Mouse (Mus musculus) embryonic facial prominence, embryonic 10.5 days (tissue): ENCODE measurements at regions not wholly inside any gene's neighbourhood (a gene's known extent, or its start where the extent isn't known, plus 50 kb on each side); places are given as distances from the start of the nearest gene placed in this dataset.

Experiments used
- DNase-seq: peaks from one replicate; pipeline ENCODE4 v3.0.0-alpha.2; 2017; ENCODE audit warnings: low spot score
- H3K27ac ChIP-seq: fragments of 300-500 bp; sonication (generic); replicated peaks from 2 replicates; pipeline ENCODE4 v1.5.1; 2016; ENCODE audit warnings: mild to moderate bottlenecking
- H3K27me3 ChIP-seq: fragments of 300-500 bp; sonication (generic); replicated peaks from 2 replicates; pipeline ENCODE4 v1.6.1; 2016; ENCODE audit warnings: low read depth, mild to moderate bottlenecking; ENCODE audit not compliant: poor library complexity, severe bottlenecking
- H3K36me3 ChIP-seq: fragments of 300-500 bp; sonication (generic); replicated peaks from 2 replicates; pipeline ENCODE4 v1.6.1; 2016; ENCODE audit warnings: mild to moderate bottlenecking, moderate library complexity
- H3K4me1 ChIP-seq: fragments of 300-500 bp; sonication (generic); 2 replicates; pipeline ENCODE4 v1.6.1; 2016
- H3K4me3 ChIP-seq: fragments of 300-500 bp; sonication (generic); 2 replicates; pipeline ENCODE4 v1.5.1; 2016; ENCODE audit warnings: mild to moderate bottlenecking, moderate library complexity
- H3K9me3 ChIP-seq: fragments of 300-500 bp; sonication (generic); 2 replicates; pipeline ENCODE4 v1.6.1; 2016; ENCODE audit warnings: mild to moderate bottlenecking
- WGBS: fragments of 180-500 bp; shearing (Covaris S2); methylation state at CpG from one replicate; pipeline ENCODE4 v1.1.7; 2016; 5-methylcytosine and 5-hydroxymethylcytosine counted together

- no peaks in the 10 kb centered on the region for H3K4me1 ChIP-seq
- no peak overlapping the region for H3K4me3 ChIP-seq
- no peak overlapping the region for H3K27ac ChIP-seq
- no peaks in the 10 kb centered on the region for H3K36me3 ChIP-seq
- H3K27me3 ChIP-seq, result no peaks in the 10 kb centered on the region
- 90% methylated on average over 4 of the region's 4 CpGs for WGBS
- DNase-seq, result no peak
- no peaks in the 10 kb centered on the region for H3K9me3 ChIP-seq
Observed at GRCm38 (mm10) chr16:85347621-85348020, 174.1 kb upstream of the App start.

DNA sequence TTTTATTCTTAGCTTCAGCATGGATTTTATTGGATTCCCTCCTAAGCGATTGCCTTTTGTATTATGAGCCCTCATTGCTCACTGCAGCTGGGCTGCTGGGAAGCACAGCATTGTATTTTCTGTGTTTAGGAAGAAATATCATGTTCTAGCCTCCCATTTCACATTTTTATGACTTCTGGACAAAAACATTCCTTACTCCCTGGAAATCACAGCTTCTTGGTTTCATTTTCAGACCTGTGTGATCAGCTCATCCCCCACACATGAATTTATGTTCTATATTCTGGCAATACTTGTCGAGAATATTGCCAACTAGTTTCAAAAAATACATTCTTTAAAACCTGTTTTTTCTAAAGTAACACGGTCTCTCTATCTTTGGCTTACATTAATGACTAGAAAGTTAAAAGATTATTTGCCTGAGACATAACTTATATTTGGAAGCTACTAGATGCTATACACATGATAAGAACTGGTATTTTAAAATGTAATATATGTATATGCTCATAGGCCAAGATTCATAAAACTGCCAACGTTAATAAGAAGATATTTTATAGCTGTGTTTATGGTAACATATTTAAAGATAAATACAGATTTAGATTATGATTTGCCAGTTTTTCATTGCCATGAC lies 163.0 kb upstream of the App start:
- Histone ChIP-seq H3K4me3 (no peak overlapping the region), H3K27me3 (no peaks in the 10 kb centered on the region), H3K27ac (no peak overlapping the region), H3K4me1 (no peaks in the 10 kb centered on the region), H3K36me3 (no peaks in the 10 kb centered on the region), H3K9me3 (no peaks in the 10 kb centered on the region)
- no peak for DNase-seq
- WGBS, result 90% methylated on average over 4 of the region's 4 CpGs

GRCm38 (mm10) chr16:85333543-85333942 lies 160.0 kb upstream of the App start:
- Histone ChIP-seq H3K27me3 (no peaks in the 10 kb centered on the region), H3K4me3 (no peak overlapping the region), H3K4me1 (no peaks in the 10 kb centered on the region), H3K9me3 (no peaks in the 10 kb centered on the region), H3K27ac (no peak overlapping the region), H3K36me3 (no peaks in the 10 kb centered on the region)
- WGBS, result 79% methylated on average over 3 of the region's 3 CpGs
- DNase-seq, result no peak

GRCm38 (mm10) chr16:85312018-85312417 lies 138.5 kb upstream of the App start:
- DNase-seq, result no peak
- Histone ChIP-seq H3K36me3 (no peaks in the 10 kb centered on the region), H3K4me3 (no peak overlapping the region), H3K27ac (no peak overlapping the region), H3K9me3 (no peaks in the 10 kb centered on the region), H3K4me1 (peaks cover 4% of the 10 kb centered on the region; the same call in 1 of the 2 replicates), H3K27me3 (no peaks in the 10 kb centered on the region)
- 81% methylated on average over 8 of the region's 8 CpGs for WGBS

- no peaks in the 10 kb centered on the region for H3K9me3 ChIP-seq
- no peaks in the 10 kb centered on the region for H3K36me3 ChIP-seq
- no peak overlapping the region for H3K27ac ChIP-seq
- peaks cover 4% of the 10 kb centered on the region; the same call in 1 of the 2 replicates for H3K4me1 ChIP-seq
- DNase-seq, result no peak
- H3K27me3 ChIP-seq, result no peaks in the 10 kb centered on the region
- WGBS, result 74% methylated on average over 3 of the region's 3 CpGs
- H3K4me3 ChIP-seq, result no peak overlapping the region
Observed at GRCm38 (mm10) chr16:85309493-85309892, 135.9 kb upstream of the App start.

GRCm38 (mm10) chr16:85308429-85308828 lies 134.9 kb upstream of the App start:
- Histone ChIP-seq H3K27me3 (no peaks in the 10 kb centered on the region), H3K4me3 (no peak overlapping the region), H3K36me3 (no peaks in the 10 kb centered on the region), H3K4me1 (peaks cover 4% of the 10 kb centered on the region; the same call in 1 of the 2 replicates), H3K9me3 (no peaks in the 10 kb centered on the region), H3K27ac (no peak overlapping the region)
- WGBS, result 80% methylated on average over 2 of the region's 2 CpGs
- no peak for DNase-seq

DNA sequence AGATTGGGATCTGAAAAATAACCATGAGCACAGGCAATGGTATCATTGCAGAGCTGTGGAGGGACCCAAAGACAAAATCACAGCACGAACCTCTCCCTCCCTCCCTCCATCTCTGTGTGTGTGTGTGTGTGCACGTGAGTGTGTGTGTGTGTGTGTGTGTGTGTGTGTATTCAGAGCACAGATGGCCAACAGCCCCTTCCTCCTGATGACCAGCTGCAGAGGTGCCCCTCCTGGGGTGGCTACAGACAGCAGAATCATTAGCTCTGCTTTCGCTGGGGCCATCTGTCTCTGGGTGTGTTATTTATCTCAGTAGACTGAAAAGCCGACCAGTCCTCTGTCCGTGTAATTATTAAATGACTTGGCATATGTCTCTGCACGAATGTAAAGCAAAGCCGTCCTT lies 134.4 kb upstream of the App start:
- Histone ChIP-seq H3K27me3 (no peaks in the 10 kb centered on the region), H3K4me3 (no peak overlapping the region), H3K4me1 (peaks cover 4% of the 10 kb centered on the region; the same call in 1 of the 2 replicates), H3K9me3 (no peaks in the 10 kb centered on the region), H3K36me3 (no peaks in the 10 kb centered on the region), H3K27ac (no peak overlapping the region)
- 68% methylated on average over 7 of the region's 7 CpGs for WGBS
- DNase-seq, result peak; percentile 15

- H3K27me3 ChIP-seq, result no peaks in the 10 kb centered on the region
- 73% methylated on average over 13 of the region's 13 CpGs for WGBS
- no peaks in the 10 kb centered on the region for H3K36me3 ChIP-seq
- H3K27ac ChIP-seq, result no peak overlapping the region
- H3K4me1 ChIP-seq, result no peaks in the 10 kb centered on the region
- no peak for DNase-seq
- H3K9me3 ChIP-seq, result no peaks in the 10 kb centered on the region
- no peak overlapping the region for H3K4me3 ChIP-seq
Observed at GRCm38 (mm10) chr16:85300092-85300853, 126.7 kb upstream of the App start.

DNA sequence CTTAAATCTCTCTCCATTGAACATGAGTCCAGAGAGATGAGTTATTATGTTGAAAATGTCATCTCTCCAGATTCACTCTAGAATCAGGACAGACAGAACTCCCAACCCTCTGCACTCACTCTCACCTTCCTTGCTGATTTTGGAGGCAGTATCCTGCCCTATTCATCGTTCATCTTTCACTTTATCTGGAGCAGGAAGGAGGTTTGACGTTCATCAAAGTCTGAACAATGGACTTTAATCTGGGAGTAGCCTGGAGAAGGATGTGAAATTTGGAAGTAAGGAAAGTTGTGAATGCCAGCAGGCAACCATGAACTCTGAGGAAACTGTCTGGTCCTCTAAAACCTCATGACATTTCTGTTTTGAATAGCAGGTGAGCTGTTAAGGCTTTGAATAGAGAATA lies 125.0 kb upstream of the App start:
- WGBS, result 74% methylated on average over 2 of the region's 2 CpGs
- Histone ChIP-seq H3K9me3 (no peaks in the 10 kb centered on the region), H3K27me3 (no peaks in the 10 kb centered on the region), H3K27ac (no peak overlapping the region), H3K36me3 (no peaks in the 10 kb centered on the region), H3K4me1 (no peaks in the 10 kb centered on the region), H3K4me3 (no peak overlapping the region)
- DNase-seq, result no peak

DNA sequence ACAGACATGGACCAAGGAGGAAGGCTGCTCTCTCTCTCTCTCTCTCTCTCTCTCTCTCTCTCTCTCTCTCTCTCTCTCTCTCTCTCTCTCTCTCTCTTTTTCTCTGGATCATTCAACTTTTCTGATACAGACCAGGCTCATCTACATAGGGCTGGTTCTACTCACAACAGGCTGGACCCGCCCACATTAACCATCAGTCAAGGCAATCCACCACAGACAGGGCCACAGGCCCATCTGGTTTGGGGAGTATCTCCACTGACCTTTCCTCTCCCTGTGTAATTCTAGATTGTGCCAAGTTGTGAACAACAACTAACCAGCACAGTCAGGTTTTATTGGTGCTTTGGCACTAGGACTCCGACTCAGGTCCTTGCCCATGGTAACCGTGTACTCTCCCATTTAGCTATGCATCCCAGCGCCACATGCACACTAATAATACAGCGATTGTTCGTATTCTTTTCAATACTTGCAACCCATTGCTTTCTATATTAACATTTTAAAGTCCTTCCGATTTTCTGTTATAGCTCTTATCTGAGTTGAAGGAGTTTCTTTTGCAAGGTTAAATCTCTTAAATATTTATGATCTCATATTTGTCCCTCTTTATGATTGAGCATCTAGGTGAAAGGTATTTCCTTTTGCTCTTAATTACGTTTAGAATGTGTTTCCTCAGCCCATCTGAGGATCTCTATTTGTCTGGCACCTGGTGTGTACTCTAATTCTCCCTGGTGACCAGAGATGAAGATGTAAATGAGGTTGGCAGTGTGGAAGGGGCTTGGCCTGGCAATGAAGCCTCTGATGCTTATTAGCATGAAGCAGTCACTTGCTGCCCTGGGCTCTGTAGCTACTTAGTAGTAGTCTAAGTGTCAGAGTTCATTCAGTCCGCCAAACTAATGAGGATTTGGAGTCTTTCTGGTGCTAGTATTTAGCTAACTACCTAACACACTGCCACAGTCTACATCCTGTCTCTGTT lies 117.7 kb upstream of the App start:
- Histone ChIP-seq H3K27me3 (no peaks in the 10 kb centered on the region), H3K9me3 (no peaks in the 10 kb centered on the region), H3K27ac (no peak overlapping the region), H3K36me3 (no peaks in the 10 kb centered on the region), H3K4me3 (no peak overlapping the region), H3K4me1 (no peaks in the 10 kb centered on the region)
- WGBS, result 90% methylated on average over 9 of the region's 9 CpGs
- DNase-seq, result no peak

- no peak overlapping the region for H3K27ac ChIP-seq
- no peaks in the 10 kb centered on the region for H3K36me3 ChIP-seq
- no peak overlapping the region for H3K4me3 ChIP-seq
- H3K4me1 ChIP-seq, result no peaks in the 10 kb centered on the region
- H3K9me3 ChIP-seq, result no peaks in the 10 kb centered on the region
- no peak for DNase-seq
- H3K27me3 ChIP-seq, result no peaks in the 10 kb centered on the region
- WGBS, result 40% methylated on average over 1 of the region's 1 CpGs
Observed at GRCm38 (mm10) chr16:85277862-85278261, 104.3 kb upstream of the App start.

DNA sequence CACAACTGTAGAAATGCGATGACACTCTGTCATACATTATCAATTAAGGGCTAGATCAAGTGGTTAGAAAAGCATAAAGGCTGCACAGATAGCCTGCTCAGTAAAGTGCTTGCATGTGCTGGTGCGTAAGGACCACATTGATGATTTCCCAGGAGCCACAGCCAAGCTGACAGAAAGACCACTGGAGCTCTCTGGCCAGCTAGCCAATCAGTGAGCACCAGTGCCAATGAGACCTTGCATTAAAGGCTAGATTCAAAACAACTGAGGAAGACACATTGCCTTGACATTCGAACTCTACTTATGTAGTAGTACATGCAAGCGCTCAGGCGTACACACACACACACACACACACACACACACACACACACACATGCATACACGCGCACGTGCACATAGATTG lies 96.1 kb upstream of the App start:
- Histone ChIP-seq H3K27ac (no peak overlapping the region), H3K4me3 (no peak overlapping the region), H3K4me1 (peaks cover 12% of the 10 kb centered on the region), H3K9me3 (no peaks in the 10 kb centered on the region), H3K36me3 (no peaks in the 10 kb centered on the region), H3K27me3 (no peaks in the 10 kb centered on the region)
- peak; percentile 25 for DNase-seq
- WGBS, result 82% methylated on average over 8 of the region's 8 CpGs
